Mouse (Mus musculus): Measurements from ENCODE around the gene Mycbpap. TPM values are rescaled to one million over a fixed set of nuclear protein-coding genes. Genes with fewer than 3 reads are reported as not detected.

Gene Mycbpap
- total and polyA plus RNA-seq, 2 experiments from 2014 or later = 2.0 to 3.2 TPM

- DNase-seq (ENCODE audit: low spot score) = peak; percentile 33
- WGBS = 8% methylated on average over 8 of the region's 9 CpGs
- no peaks in the 10 kb centered on the region for H3K36me3 ChIP-seq (ENCODE audit: insufficient read depth, low read length)
- peak overlapping the region; percentile 80 for H3K27ac ChIP-seq (ENCODE audit: low read depth, low read length)
- H3K4me1 ChIP-seq (ENCODE audit: insufficient read depth, low read length) = peaks cover 41% of the 10 kb centered on the region
- no peaks in the 10 kb centered on the region for H3K9me3 ChIP-seq (ENCODE audit: low read length)
- peak overlapping the region; percentile 40 for H3K9ac ChIP-seq (replicated peaks; ENCODE audit: low read length, poor library complexity, severe bottlenecking)
- no peaks in the 10 kb centered on the region for H3K27me3 ChIP-seq (ENCODE audit: insufficient read depth, low read length)
- ATAC-seq (ENCODE audit: low FRiP score) = no peak
- no peak for TF ChIP-seq CTCF (IDR thresholded peaks at IDR 0.05)
- 0 out of 2 replicates have a peak overlapping the region, but pooled peaks have one; percentile 5 for H3K4me3 ChIP-seq (ENCODE audit: low read depth, low read length)
- peak overlapping the region; percentile 87 for H3K4me2 ChIP-seq (ENCODE audit: low read depth, low read length, poor library complexity, severe bottlenecking)
These were observed 52.1 kb downstream of the Mycbpap start for GRCm38 (mm10) chr11:94469136-94470064.

DNA sequence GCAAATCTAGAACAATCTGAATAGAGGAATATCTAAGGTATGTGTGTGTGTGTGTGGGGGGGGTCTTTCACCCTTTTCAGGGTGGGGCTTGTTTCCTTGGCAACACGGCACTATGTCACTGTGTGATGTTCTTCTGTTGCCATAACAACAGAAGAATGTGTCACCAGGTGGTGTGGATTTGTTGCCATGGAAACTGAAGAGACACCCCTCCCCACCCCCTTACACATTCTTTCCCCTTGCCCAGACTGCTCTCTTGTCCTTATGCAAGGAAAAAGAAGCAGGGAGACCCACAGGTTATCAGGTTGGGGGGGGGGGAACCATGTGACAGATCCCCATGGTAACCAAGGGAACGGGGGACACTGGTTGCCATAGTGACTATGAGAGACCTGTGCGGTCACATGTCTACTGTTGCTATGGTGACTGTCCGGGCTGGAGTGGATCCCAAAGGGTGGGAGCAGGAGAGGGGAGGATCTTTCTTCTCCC, 52.9 kb downstream of the Mycbpap start:
- Histone ChIP-seq H3K27me3 (ENCODE audit: insufficient read depth, low read length) (no peaks in the 10 kb centered on the region), H3K9me3 (ENCODE audit: low read length) (no peaks in the 10 kb centered on the region), H3K4me1 (ENCODE audit: insufficient read depth, low read length) (peaks cover 41% of the 10 kb centered on the region), H3K9ac (replicated peaks; ENCODE audit: low read length, poor library complexity, severe bottlenecking) (peak overlapping the region; percentile 40; the same call in 1 of the 2 replicates), H3K27ac (ENCODE audit: low read depth, low read length) (peak overlapping the region; percentile 80), H3K4me3 (ENCODE audit: low read depth, low read length) (0 out of 2 replicates have a peak overlapping the region, but pooled peaks have one; percentile 0), H3K4me2 (ENCODE audit: low read depth, low read length, poor library complexity, severe bottlenecking) (peak overlapping the region; percentile 87), H3K36me3 (ENCODE audit: insufficient read depth, low read length) (no peaks in the 10 kb centered on the region)
- WGBS = 8% methylated on average over 4 of the region's 4 CpGs
- DNase-seq (ENCODE audit: low spot score) (peak; percentile 97), ATAC-seq (ENCODE audit: low FRiP score) (peak; percentile 89)
- TF ChIP-seq CTCF (IDR thresholded peaks at IDR 0.05) = no peak

DNA sequence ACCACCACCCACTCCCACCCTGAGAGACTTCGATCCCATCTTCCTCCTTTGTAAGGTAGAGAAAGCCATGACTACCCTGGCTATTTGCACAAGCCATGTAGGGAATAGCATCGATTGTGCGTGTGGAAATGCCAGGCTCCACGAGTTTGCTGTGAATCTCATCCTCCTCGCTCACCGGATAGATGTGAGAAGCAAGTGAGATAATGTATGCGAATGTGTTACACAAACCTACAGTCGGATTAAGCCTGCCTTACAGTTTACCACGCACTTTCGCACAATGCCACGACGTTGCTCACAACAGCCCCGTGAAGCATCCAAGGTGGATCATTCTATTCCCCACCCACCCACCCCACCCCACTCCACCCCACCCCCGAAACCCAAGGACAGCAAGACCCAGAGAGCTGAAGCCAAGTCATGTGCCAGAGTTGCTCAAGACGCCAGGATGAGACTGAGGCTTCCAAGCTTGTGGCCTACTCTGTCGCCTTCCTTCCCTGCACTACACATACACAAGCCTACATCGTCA, 55.1 kb downstream of the Mycbpap start:
- DNase-seq (ENCODE audit: low spot score) = no peak
- 75% methylated on average over 17 of the region's 17 CpGs for WGBS
- H3K4me2 ChIP-seq (ENCODE audit: low read depth, low read length, poor library complexity, severe bottlenecking) = no peak overlapping the region
- no peak for TF ChIP-seq CTCF (IDR thresholded peaks at IDR 0.05)
- ATAC-seq (ENCODE audit: low FRiP score) = no peak
- no peaks in the 10 kb centered on the region for H3K27me3 ChIP-seq (ENCODE audit: insufficient read depth, low read length)
- no peaks in the 10 kb centered on the region for H3K9me3 ChIP-seq (ENCODE audit: low read length)
- no peak overlapping the region for H3K9ac ChIP-seq (replicated peaks; ENCODE audit: low read length, poor library complexity, severe bottlenecking)
- H3K4me1 ChIP-seq (ENCODE audit: insufficient read depth, low read length) = peaks cover 38% of the 10 kb centered on the region
- no peak overlapping the region for H3K4me3 ChIP-seq (ENCODE audit: low read depth, low read length)
- peaks cover 8% of the 10 kb centered on the region; the same call in 1 of the 2 replicates for H3K36me3 ChIP-seq (ENCODE audit: insufficient read depth, low read length)
- H3K27ac ChIP-seq (ENCODE audit: low read depth, low read length) = no peak overlapping the region

DNA sequence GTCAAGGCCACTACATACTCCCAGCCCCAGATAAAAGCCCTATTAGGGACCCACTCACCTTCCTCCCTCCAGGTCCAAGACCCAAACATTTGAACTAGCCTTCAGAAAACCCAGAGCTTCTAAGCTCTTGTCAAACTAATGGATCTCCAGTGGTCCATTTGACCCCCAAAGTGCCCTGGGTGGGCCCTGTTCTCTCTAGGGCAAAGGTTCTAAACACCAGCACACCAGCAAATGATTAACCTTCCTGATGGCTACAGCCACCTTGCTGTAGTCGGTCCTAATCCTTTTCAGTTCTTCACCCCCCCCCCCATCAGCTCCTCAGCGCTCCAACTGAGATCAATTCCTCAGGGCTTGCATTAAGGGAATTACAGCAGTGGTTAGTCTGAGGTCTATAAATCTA, 57.4 kb downstream of the Mycbpap start:
- Histone ChIP-seq H3K9me3 (ENCODE audit: low read length) (no peaks in the 10 kb centered on the region), H3K4me1 (ENCODE audit: insufficient read depth, low read length) (peaks cover 20% of the 10 kb centered on the region; the same call in 1 of the 2 replicates), H3K4me2 (ENCODE audit: low read depth, low read length, poor library complexity, severe bottlenecking) (no peak overlapping the region), H3K4me3 (ENCODE audit: low read depth, low read length) (no peak overlapping the region), H3K36me3 (ENCODE audit: insufficient read depth, low read length) (peaks cover 21% of the 10 kb centered on the region), H3K27me3 (ENCODE audit: insufficient read depth, low read length) (no peaks in the 10 kb centered on the region), H3K9ac (replicated peaks; ENCODE audit: low read length, poor library complexity, severe bottlenecking) (no peak overlapping the region), H3K27ac (ENCODE audit: low read depth, low read length) (no peak overlapping the region)
- no peak for ATAC-seq (ENCODE audit: low FRiP score)
- TF ChIP-seq CTCF (IDR thresholded peaks at IDR 0.05) = no peak
- WGBS = 27% methylated on average over 2 of the region's 2 CpGs
- DNase-seq (ENCODE audit: low spot score) = no peak

DNA sequence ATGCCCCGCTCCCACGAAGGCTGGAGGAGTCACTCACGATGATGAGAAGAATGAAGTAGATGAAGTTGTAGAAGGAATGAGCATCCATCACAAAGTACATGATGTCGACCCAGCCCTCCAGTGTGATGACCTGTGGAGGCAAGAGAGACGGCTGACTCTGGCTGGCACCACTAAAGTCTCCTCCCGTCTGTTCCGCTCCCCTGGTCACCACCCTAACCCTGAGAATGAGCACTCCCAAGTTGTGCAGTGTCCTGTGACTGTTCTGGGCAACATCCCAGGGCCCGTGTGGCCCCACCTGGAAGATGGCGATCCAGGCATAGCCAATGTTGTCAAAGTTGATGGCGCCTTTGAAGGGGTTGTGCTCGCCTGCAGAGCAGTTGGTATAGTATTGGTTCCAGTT, 59.7 kb downstream of the Mycbpap start:
- ATAC-seq (ENCODE audit: low FRiP score) (no peak), DNase-seq (ENCODE audit: low spot score) (no peak)
- H3K9me3 ChIP-seq (ENCODE audit: low read length) = no peaks in the 10 kb centered on the region
- H3K4me3 ChIP-seq (ENCODE audit: low read depth, low read length) = no peak overlapping the region
- no peak overlapping the region for H3K9ac ChIP-seq (replicated peaks; ENCODE audit: low read length, poor library complexity, severe bottlenecking)
- H3K4me1 ChIP-seq (ENCODE audit: insufficient read depth, low read length) = peaks cover 11% of the 10 kb centered on the region; the same call in 1 of the 2 replicates
- H3K27me3 ChIP-seq (ENCODE audit: insufficient read depth, low read length) = no peaks in the 10 kb centered on the region
- 91% methylated on average over 11 of the region's 11 CpGs for WGBS
- TF ChIP-seq CTCF (IDR thresholded peaks at IDR 0.05) = no peak
- no peak overlapping the region for H3K27ac ChIP-seq (ENCODE audit: low read depth, low read length)
- no peak overlapping the region for H3K4me2 ChIP-seq (ENCODE audit: low read depth, low read length, poor library complexity, severe bottlenecking)
- peaks cover 34% of the 10 kb centered on the region for H3K36me3 ChIP-seq (ENCODE audit: insufficient read depth, low read length)

- 89% methylated on average over 15 of the region's 15 CpGs for WGBS
- Histone ChIP-seq H3K27ac (ENCODE audit: low read depth, low read length) (no peak overlapping the region), H3K4me2 (ENCODE audit: low read depth, low read length, poor library complexity, severe bottlenecking) (no peak overlapping the region)
These were observed 64.5 kb downstream of the Mycbpap start for GRCm38 (mm10) chr11:94457001-94457400.

More at GRCm38 (mm10) chr11:94457001-94457400, 64.5 kb downstream of the Mycbpap start:
- no peak for TF ChIP-seq CTCF (IDR thresholded peaks at IDR 0.05)
- DNase-seq (ENCODE audit: low spot score) = no peak
- Histone ChIP-seq H3K4me1 (ENCODE audit: insufficient read depth, low read length) (no peaks in the 10 kb centered on the region), H3K9ac (replicated peaks; ENCODE audit: low read length, poor library complexity, severe bottlenecking) (no peak overlapping the region), H3K27me3 (ENCODE audit: insufficient read depth, low read length) (no peaks in the 10 kb centered on the region), H3K36me3 (ENCODE audit: insufficient read depth, low read length) (peaks cover 38% of the 10 kb centered on the region), H3K4me3 (ENCODE audit: low read depth, low read length) (no peak overlapping the region), H3K9me3 (ENCODE audit: low read length) (no peaks in the 10 kb centered on the region)
- no peak for ATAC-seq (ENCODE audit: low FRiP score)
